Mouse (Mus musculus): Measurements from ENCODE around the gene Eif1b. TPM values are rescaled to one million over a fixed set of nuclear protein-coding genes. Genes with fewer than 3 reads are reported as not detected.

Gene Eif1b
- polyA plus RNA-seq, 1 experiment from 2014 or later: 112 TPM

- Histone ChIP-seq H3K27ac (replicated peaks) (no peak overlapping the region), H3K9me3 (ENCODE audit: control insufficient read depth, low read length) (no peaks in the 10 kb centered on the region), H3K9ac (ENCODE audit: low read length) (peak overlapping the region; percentile 98), H3K27me3 (ENCODE audit: control insufficient read depth, insufficient read depth, low read length) (no peaks in the 10 kb centered on the region), H3K36me3 (ENCODE audit: control insufficient read depth, insufficient read depth, low read length) (peaks cover 15% of the 10 kb centered on the region; the same call in 1 of the 2 replicates), H3K4me1 (replicated peaks; ENCODE audit: control insufficient read depth, insufficient read depth) (no peaks in the 10 kb centered on the region), H3K4me3 (ENCODE audit: low read depth, low read length) (peak overlapping the region; percentile 98), H3K4me2 (replicated peaks; ENCODE audit: low read depth) (peak overlapping the region; percentile 92)
- no peak for ATAC-seq (ENCODE audit: low FRiP score, low TSS enrichment)
- TF ChIP-seq EP300 (optimal IDR thresholded peaks at IDR 0.05) (no peak), CTCF (IDR thresholded peaks at IDR 0.05; ENCODE audit: low read depth) (no peak)
- 50% methylated on average over 12 of the region's 12 CpGs for WGBS
- no peak for DNase-seq (ENCODE audit: low spot score)
Measured at GRCm38 (mm10) chr9:120493781-120494180, 1.7 kb downstream of the Eif1b start.

- peak; percentile 79 for ATAC-seq (ENCODE audit: low FRiP score, low TSS enrichment)
- no peak overlapping the region for H3K27ac ChIP-seq (replicated peaks)
- peak; percentile 75 for DNase-seq (ENCODE audit: low spot score)
- no peaks in the 10 kb centered on the region for H3K9me3 ChIP-seq (ENCODE audit: control insufficient read depth, low read length)
- no peaks in the 10 kb centered on the region for H3K4me1 ChIP-seq (replicated peaks; ENCODE audit: control insufficient read depth, insufficient read depth)
- no peak overlapping the region for H3K4me3 ChIP-seq (ENCODE audit: low read depth, low read length)
- H3K36me3 ChIP-seq (ENCODE audit: control insufficient read depth, insufficient read depth, low read length): peaks cover 15% of the 10 kb centered on the region; the same call in 1 of the 2 replicates
- WGBS: 0% methylated on average over 3 of the region's 3 CpGs
- H3K27me3 ChIP-seq (ENCODE audit: control insufficient read depth, insufficient read depth, low read length): no peaks in the 10 kb centered on the region
- TF ChIP-seq EP300 (optimal IDR thresholded peaks at IDR 0.05) (no peak), CTCF (IDR thresholded peaks at IDR 0.05; ENCODE audit: low read depth) (peak; percentile 96)
- H3K9ac ChIP-seq (ENCODE audit: low read length): no peak overlapping the region
- H3K4me2 ChIP-seq (replicated peaks; ENCODE audit: low read depth): no peak overlapping the region
Measured at GRCm38 (mm10) chr9:120496691-120497090, 4.7 kb downstream of the Eif1b start.

- Histone ChIP-seq H3K27ac (replicated peaks) (no peak overlapping the region), H3K27me3 (ENCODE audit: control insufficient read depth, insufficient read depth, low read length) (no peaks in the 10 kb centered on the region), H3K9ac (ENCODE audit: low read length) (no peak overlapping the region), H3K4me2 (replicated peaks; ENCODE audit: low read depth) (no peak overlapping the region), H3K4me1 (replicated peaks; ENCODE audit: control insufficient read depth, insufficient read depth) (no peaks in the 10 kb centered on the region), H3K9me3 (ENCODE audit: control insufficient read depth, low read length) (no peaks in the 10 kb centered on the region), H3K36me3 (ENCODE audit: control insufficient read depth, insufficient read depth, low read length) (peaks cover 15% of the 10 kb centered on the region; the same call in 1 of the 2 replicates), H3K4me3 (ENCODE audit: low read depth, low read length) (no peak overlapping the region)
- no peak for DNase-seq (ENCODE audit: low spot score)
- TF ChIP-seq EP300 (optimal IDR thresholded peaks at IDR 0.05): no peak
- no peak for TF ChIP-seq CTCF (IDR thresholded peaks at IDR 0.05; ENCODE audit: low read depth)
- WGBS: 84% methylated on average over 5 of the region's 5 CpGs
- ATAC-seq (ENCODE audit: low FRiP score, low TSS enrichment): no peak
Measured at GRCm38 (mm10) chr9:120497983-120498382, 6.0 kb downstream of the Eif1b start.

GRCm38 (mm10) chr9:120501191-120501902 is 9.3 kb downstream of the Eif1b start:
- no peaks in the 10 kb centered on the region for H3K9me3 ChIP-seq (ENCODE audit: control insufficient read depth, low read length)
- H3K4me3 ChIP-seq (ENCODE audit: low read depth, low read length): no peak overlapping the region
- TF ChIP-seq EP300 (optimal IDR thresholded peaks at IDR 0.05) (no peak), CTCF (IDR thresholded peaks at IDR 0.05; ENCODE audit: low read depth) (peak; percentile 76)
- H3K9ac ChIP-seq (ENCODE audit: low read length): no peak overlapping the region
- 35% methylated on average over 10 of the region's 10 CpGs for WGBS
- DNase-seq (ENCODE audit: low spot score) (peak; percentile 49), ATAC-seq (ENCODE audit: low FRiP score, low TSS enrichment) (no peak)
- H3K36me3 ChIP-seq (ENCODE audit: control insufficient read depth, insufficient read depth, low read length): 0 out of 2 replicates have a peak, but pooled peaks cover 2% of the 10 kb centered on the region
- no peak overlapping the region for H3K27ac ChIP-seq (replicated peaks)
- no peak overlapping the region for H3K4me2 ChIP-seq (replicated peaks; ENCODE audit: low read depth)
- H3K27me3 ChIP-seq (ENCODE audit: control insufficient read depth, insufficient read depth, low read length): no peaks in the 10 kb centered on the region
- H3K4me1 ChIP-seq (replicated peaks; ENCODE audit: control insufficient read depth, insufficient read depth): no peaks in the 10 kb centered on the region

- Histone ChIP-seq H3K27ac (replicated peaks) (no peak overlapping the region), H3K36me3 (ENCODE audit: control insufficient read depth, insufficient read depth, low read length) (no peaks in the 10 kb centered on the region), H3K27me3 (ENCODE audit: control insufficient read depth, insufficient read depth, low read length) (no peaks in the 10 kb centered on the region), H3K4me1 (replicated peaks; ENCODE audit: control insufficient read depth, insufficient read depth) (no peaks in the 10 kb centered on the region), H3K4me3 (ENCODE audit: low read depth, low read length) (no peak overlapping the region), H3K9me3 (ENCODE audit: control insufficient read depth, low read length) (0 out of 2 replicates have a peak, but pooled peaks cover 3% of the 10 kb centered on the region), H3K4me2 (replicated peaks; ENCODE audit: low read depth) (no peak overlapping the region), H3K9ac (ENCODE audit: low read length) (no peak overlapping the region)
- DNase-seq (ENCODE audit: low spot score): peak; percentile 85
- WGBS: 6% methylated on average over 8 of the region's 8 CpGs
- no peak for ATAC-seq (ENCODE audit: low FRiP score, low TSS enrichment)
- TF ChIP-seq EP300 (optimal IDR thresholded peaks at IDR 0.05): no peak
- TF ChIP-seq CTCF (IDR thresholded peaks at IDR 0.05; ENCODE audit: low read depth): peak; percentile 96
Measured at GRCm38 (mm10) chr9:120502013-120502412, 10.0 kb downstream of the Eif1b start.

- DNase-seq (ENCODE audit: low spot score) (no peak), ATAC-seq (ENCODE audit: low FRiP score, low TSS enrichment) (no peak)
- no peak overlapping the region for H3K4me2 ChIP-seq (replicated peaks; ENCODE audit: low read depth)
- 78% methylated on average over 2 of the region's 2 CpGs for WGBS
- TF ChIP-seq CTCF (IDR thresholded peaks at IDR 0.05; ENCODE audit: low read depth): no peak
- TF ChIP-seq EP300 (optimal IDR thresholded peaks at IDR 0.05): no peak
- H3K4me1 ChIP-seq (replicated peaks; ENCODE audit: control insufficient read depth, insufficient read depth): no peaks in the 10 kb centered on the region
- no peak overlapping the region for H3K27ac ChIP-seq (replicated peaks)
- no peak overlapping the region for H3K9ac ChIP-seq (ENCODE audit: low read length)
- no peak overlapping the region for H3K4me3 ChIP-seq (ENCODE audit: low read depth, low read length)
- no peaks in the 10 kb centered on the region for H3K27me3 ChIP-seq (ENCODE audit: control insufficient read depth, insufficient read depth, low read length)
- no peaks in the 10 kb centered on the region for H3K36me3 ChIP-seq (ENCODE audit: control insufficient read depth, insufficient read depth, low read length)
- H3K9me3 ChIP-seq (ENCODE audit: control insufficient read depth, low read length): 0 out of 2 replicates have a peak, but pooled peaks cover 3% of the 10 kb centered on the region
Measured at GRCm38 (mm10) chr9:120504423-120504822, 12.4 kb downstream of the Eif1b start.

All from stomach, postnatal 0 days (tissue).